Mouse (Mus musculus): ENCODE measurements around the gene Krt222. TPM values are rescaled to one million over a fixed set of nuclear protein-coding genes. Genes with fewer than 3 reads are reported as not detected.
A peak's percentile ranks its signal among the peaks of the same experiment; 100 is the strongest.

Krt222 gene
- total RNA-seq, 4 experiments from 2014 or later: 30.4 to 38.4 (median 34.0) TPM

GRCm38 (mm10) chr11:99238468-99238867 is 5.4 kb downstream of the Krt222 start:
- DNase-seq (ENCODE audit: low spot score in 2 of 2): no peak

- no peak for DNase-seq (ENCODE audit: low spot score in 2 of 2)
These were observed 12.7 kb downstream of the Krt222 start for GRCm38 (mm10) chr11:99231049-99231816.

GRCm38 (mm10) chr11:99230261-99231048 is 13.4 kb downstream of the Krt222 start, which contains the start of gene Smarce1:
Smarce1 (minus strand) TSS chr11:99231017.
- peak; percentile 39 to 66 for DNase-seq (ENCODE audit: low spot score in 2 of 2)

- DNase-seq (ENCODE audit: low spot score in 2 of 2): no peak
These were observed 14.1 kb downstream of the Krt222 start for GRCm38 (mm10) chr11:99229641-99230260.

- no peak for DNase-seq (ENCODE audit: low spot score in 2 of 2)
These were observed 17.6 kb downstream of the Krt222 start for GRCm38 (mm10) chr11:99226298-99226697.

GRCm38 (mm10) chr11:99223310-99223709 is 20.6 kb downstream of the Krt222 start:
- DNase-seq (ENCODE audit: low spot score in 2 of 2): no peak

- DNase-seq (ENCODE audit: low spot score in 2 of 2): no peak
These were observed 22.1 kb downstream of the Krt222 start for GRCm38 (mm10) chr11:99221811-99222210.

- DNase-seq (ENCODE audit: low spot score in 2 of 2): no peak
These were observed 26.5 kb downstream of the Krt222 start for GRCm38 (mm10) chr11:99217248-99217986.

GRCm38 (mm10) chr11:99216181-99216580 is 27.7 kb downstream of the Krt222 start:
- no peak for DNase-seq (ENCODE audit: low spot score in 2 of 2)

- no peak for DNase-seq (ENCODE audit: low spot score in 2 of 2)
These were observed 31.2 kb downstream of the Krt222 start for GRCm38 (mm10) chr11:99212693-99213092.

GRCm38 (mm10) chr11:99211964-99212363 is 31.9 kb downstream of the Krt222 start:
- DNase-seq (ENCODE audit: low spot score in 2 of 2): no peak

- DNase-seq (ENCODE audit: low spot score in 2 of 2): no peak
These were observed 35.7 kb downstream of the Krt222 start for GRCm38 (mm10) chr11:99208105-99208669.

GRCm38 (mm10) chr11:99207449-99207848 is 36.4 kb downstream of the Krt222 start:
- DNase-seq (ENCODE audit: low spot score in 2 of 2): no peak

GRCm38 (mm10) chr11:99206954-99207353 is 36.9 kb downstream of the Krt222 start:
- no peak for DNase-seq (ENCODE audit: low spot score in 2 of 2)

GRCm38 (mm10) chr11:99189154-99189582 is 54.7 kb downstream of the Krt222 start:
- DNase-seq (ENCODE audit: low spot score in 2 of 2): no peak

- no peak for DNase-seq (ENCODE audit: low spot score in 2 of 2)
These were observed 56.5 kb downstream of the Krt222 start for GRCm38 (mm10) chr11:99187348-99187747.

GRCm38 (mm10) chr11:99186836-99187235 is 57.0 kb downstream of the Krt222 start:
- DNase-seq (ENCODE audit: low spot score in 2 of 2): no peak
